Mouse (Mus musculus): ENCODE measurements around the gene Cdk15. TPM values are rescaled to one million over a fixed set of nuclear protein-coding genes. Genes with fewer than 3 reads are reported as not detected.

Gene Cdk15
- total and polyA plus RNA-seq, 3 experiments: 0.32 TPM; not detected in 2

DNA sequence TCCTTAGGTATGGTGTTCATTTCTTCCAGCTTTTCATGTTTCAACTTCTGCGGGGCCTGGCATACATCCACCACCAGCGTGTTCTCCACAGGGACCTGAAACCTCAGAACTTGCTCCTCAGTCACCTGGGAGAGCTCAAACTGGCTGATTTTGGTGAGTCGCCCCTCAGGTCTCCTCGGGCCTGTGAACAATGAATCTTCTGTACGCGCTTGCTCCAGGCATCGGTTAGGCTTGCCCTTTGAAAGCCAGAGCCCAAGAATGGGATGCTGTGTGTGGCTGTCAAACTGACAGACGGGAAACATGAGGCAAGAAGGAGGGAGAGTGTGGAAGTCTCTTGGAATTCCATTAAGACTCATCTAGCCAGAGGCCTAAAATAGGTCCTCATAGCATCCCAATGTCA is 31.0 kb downstream of the Cdk15 start:
- Histone ChIP-seq H3K9ac (ENCODE audit: low read depth, low read length) (no peak overlapping the region), H3K27me3 (ENCODE audit: control insufficient read depth, insufficient read depth, low read length) (no peaks in the 10 kb centered on the region), H3K4me3 (no peak overlapping the region), H3K36me3 (ENCODE audit: control insufficient read depth, insufficient read depth, low read length) (no peaks in the 10 kb centered on the region), H3K4me1 (ENCODE audit: control insufficient read depth, insufficient read depth, low read length) (no peaks in the 10 kb centered on the region), H3K27ac (no peak overlapping the region), H3K79me2 (replicated peaks; ENCODE audit: control insufficient read depth, insufficient read depth, low read length) (no peaks in the 10 kb centered on the region)
- no peak for DNase-seq
- 81% methylated on average over 8 of the region's 8 CpGs for WGBS
- no peak for TF ChIP-seq EP300 (IDR thresholded peaks at IDR 0.05; ENCODE audit: insufficient read depth, low read depth, low read length)
- TF ChIP-seq POLR2A (IDR thresholded peaks at IDR 0.05; ENCODE audit: insufficient read depth, low read depth, low read length): no peak
- TF ChIP-seq CTCF (IDR thresholded peaks at IDR 0.05): no peak
- intact Hi-C loops (cut with DNase I): no loop called here

DNA sequence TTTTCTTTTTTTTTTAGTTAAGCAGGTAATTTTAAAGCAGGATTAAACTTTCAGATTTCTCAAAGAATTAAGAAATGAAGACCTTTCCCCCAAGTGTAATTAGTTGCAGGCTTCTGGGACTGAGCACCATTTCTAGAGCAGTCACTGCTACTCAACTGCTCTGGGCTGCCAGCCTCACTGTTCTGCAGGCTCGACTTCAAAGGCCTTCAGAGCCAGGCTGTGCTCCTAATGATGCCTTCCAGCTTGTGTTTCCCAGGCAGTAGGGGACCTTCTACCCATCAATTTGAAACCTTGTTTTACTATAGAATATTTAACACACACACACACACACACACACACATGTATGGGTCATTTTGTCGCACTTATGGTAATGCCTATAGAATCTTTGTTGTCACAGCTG is 34.9 kb downstream of the Cdk15 start:
- 47% methylated on average over 2 of the region's 2 CpGs for WGBS
- Histone ChIP-seq H3K79me2 (replicated peaks; ENCODE audit: control insufficient read depth, insufficient read depth, low read length) (no peaks in the 10 kb centered on the region), H3K36me3 (ENCODE audit: control insufficient read depth, insufficient read depth, low read length) (no peaks in the 10 kb centered on the region), H3K4me3 (no peak overlapping the region), H3K9ac (ENCODE audit: low read depth, low read length) (no peak overlapping the region), H3K27me3 (ENCODE audit: control insufficient read depth, insufficient read depth, low read length) (no peaks in the 10 kb centered on the region), H3K4me1 (ENCODE audit: control insufficient read depth, insufficient read depth, low read length) (no peaks in the 10 kb centered on the region), H3K27ac (no peak overlapping the region)
- no peak for DNase-seq
- intact Hi-C loops (cut with DNase I): no loop called here
- TF ChIP-seq CTCF (IDR thresholded peaks at IDR 0.05): no peak
- no peak for TF ChIP-seq EP300 (IDR thresholded peaks at IDR 0.05; ENCODE audit: insufficient read depth, low read depth, low read length)
- TF ChIP-seq POLR2A (IDR thresholded peaks at IDR 0.05; ENCODE audit: insufficient read depth, low read depth, low read length): no peak

DNA sequence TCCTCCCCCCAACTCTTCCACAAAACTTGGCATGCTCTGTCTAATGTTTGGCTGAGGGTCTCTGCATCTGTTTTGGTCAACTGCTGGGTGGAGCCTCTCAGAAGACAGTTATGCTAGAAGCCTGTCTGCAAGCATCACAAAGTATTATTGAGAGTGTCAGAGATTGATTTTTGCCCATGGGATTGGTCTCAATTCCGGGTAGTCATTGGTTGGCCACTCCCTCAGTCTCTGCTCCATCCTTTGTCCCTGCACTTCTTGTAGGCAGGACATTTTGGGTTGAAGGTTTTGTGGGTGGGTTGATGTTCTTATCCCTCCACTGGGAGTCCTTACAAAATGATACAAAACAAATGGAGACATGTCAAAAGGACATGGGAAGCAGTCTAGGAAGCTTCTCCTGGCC is 39.1 kb downstream of the Cdk15 start:
- no peaks in the 10 kb centered on the region for H3K4me1 ChIP-seq (ENCODE audit: control insufficient read depth, insufficient read depth, low read length)
- WGBS: 57% methylated on average over 1 of the region's 1 CpGs
- DNase-seq: no peak

DNA sequence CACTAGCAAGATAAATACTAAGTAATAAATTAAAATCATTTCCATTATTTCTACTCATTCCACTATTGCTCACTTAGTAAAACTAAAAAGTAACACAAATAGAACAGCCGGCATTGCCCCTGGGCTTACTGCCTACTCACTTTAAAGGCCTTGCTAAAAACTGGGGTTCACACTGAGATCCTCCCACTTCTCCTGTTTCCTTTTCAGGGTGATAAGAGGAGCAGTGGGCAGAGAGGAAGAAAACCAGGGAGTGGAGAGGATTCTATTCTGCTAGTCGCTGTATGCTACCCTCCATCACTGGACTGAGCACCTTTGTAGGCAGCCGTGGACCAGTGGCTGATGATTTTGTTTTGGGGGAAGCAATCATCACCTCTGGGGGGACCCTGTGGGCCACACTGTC is 40.5 kb downstream of the Cdk15 start:
- Histone ChIP-seq H3K36me3 (ENCODE audit: control insufficient read depth, insufficient read depth, low read length) (no peaks in the 10 kb centered on the region), H3K79me2 (replicated peaks; ENCODE audit: control insufficient read depth, insufficient read depth, low read length) (no peaks in the 10 kb centered on the region)
- 68% methylated on average over 3 of the region's 3 CpGs for WGBS

More for the DNA sequence above, 39.1 kb downstream of the Cdk15 start:
- no peaks in the 10 kb centered on the region for H3K36me3 ChIP-seq (ENCODE audit: control insufficient read depth, insufficient read depth, low read length)
- no peaks in the 10 kb centered on the region for H3K79me2 ChIP-seq (replicated peaks; ENCODE audit: control insufficient read depth, insufficient read depth, low read length)
- no peak overlapping the region for H3K4me3 ChIP-seq
- no peak overlapping the region for H3K9ac ChIP-seq (ENCODE audit: low read depth, low read length)
- no peaks in the 10 kb centered on the region; the same call in 1 of the 2 replicates for H3K27me3 ChIP-seq (ENCODE audit: control insufficient read depth, insufficient read depth, low read length)
- no peak for TF ChIP-seq POLR2A (IDR thresholded peaks at IDR 0.05; ENCODE audit: insufficient read depth, low read depth, low read length)
- no peak for TF ChIP-seq EP300 (IDR thresholded peaks at IDR 0.05; ENCODE audit: insufficient read depth, low read depth, low read length)
- TF ChIP-seq CTCF (IDR thresholded peaks at IDR 0.05): no peak
- H3K27ac ChIP-seq: no peak overlapping the region
- intact Hi-C loops (cut with DNase I): no loop called here

DNA sequence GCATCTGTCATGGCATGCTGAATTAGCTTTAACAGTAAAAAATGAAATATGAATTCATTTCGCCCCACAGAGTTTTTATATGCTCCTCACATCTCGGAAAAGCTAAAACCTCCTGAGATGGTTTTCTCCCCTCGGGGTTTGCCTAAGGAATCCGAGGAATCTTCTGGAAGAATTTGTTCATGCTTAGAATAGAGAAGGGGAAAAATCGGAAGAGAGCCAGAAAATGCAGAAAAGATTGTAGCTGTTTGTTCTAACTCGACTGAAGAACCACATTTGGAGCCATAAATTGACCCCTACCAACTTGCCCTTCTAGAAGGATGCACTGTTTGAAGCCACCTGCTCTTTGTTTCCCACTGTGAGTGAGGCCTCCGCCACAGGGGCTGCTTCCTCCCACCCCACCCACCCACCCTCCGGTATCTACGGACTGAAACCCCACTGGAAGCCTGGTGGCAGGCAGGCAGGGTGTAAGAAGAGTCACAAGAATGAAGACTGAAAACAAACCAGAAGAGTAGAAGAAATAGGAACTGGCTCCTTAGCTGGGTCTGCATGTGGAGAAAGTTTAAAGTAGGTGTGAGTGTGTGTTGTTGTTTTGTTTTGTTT is 41.9 kb downstream of the Cdk15 start:
- Histone ChIP-seq H3K9ac (ENCODE audit: low read depth, low read length) (no peak overlapping the region), H3K27ac (no peak overlapping the region), H3K4me3 (no peak overlapping the region), H3K4me1 (ENCODE audit: control insufficient read depth, insufficient read depth, low read length) (no peaks in the 10 kb centered on the region), H3K79me2 (replicated peaks; ENCODE audit: control insufficient read depth, insufficient read depth, low read length) (no peaks in the 10 kb centered on the region), H3K36me3 (ENCODE audit: control insufficient read depth, insufficient read depth, low read length) (no peaks in the 10 kb centered on the region), H3K27me3 (ENCODE audit: control insufficient read depth, insufficient read depth, low read length) (no peaks in the 10 kb centered on the region; the same call in 1 of the 2 replicates)
- no peak for DNase-seq
- intact Hi-C loops (cut with DNase I): no loop called here
- TF ChIP-seq EP300 (IDR thresholded peaks at IDR 0.05; ENCODE audit: insufficient read depth, low read depth, low read length): no peak
- no peak for TF ChIP-seq POLR2A (IDR thresholded peaks at IDR 0.05; ENCODE audit: insufficient read depth, low read depth, low read length)
- TF ChIP-seq CTCF (IDR thresholded peaks at IDR 0.05): no peak
- 28% methylated on average over 9 of the region's 9 CpGs for WGBS

More for the DNA sequence above, 40.5 kb downstream of the Cdk15 start:
- Histone ChIP-seq H3K9ac (ENCODE audit: low read depth, low read length) (no peak overlapping the region), H3K27ac (no peak overlapping the region), H3K27me3 (ENCODE audit: control insufficient read depth, insufficient read depth, low read length) (no peaks in the 10 kb centered on the region; the same call in 1 of the 2 replicates), H3K4me3 (no peak overlapping the region), H3K4me1 (ENCODE audit: control insufficient read depth, insufficient read depth, low read length) (no peaks in the 10 kb centered on the region)
- no peak for DNase-seq
- no peak for TF ChIP-seq POLR2A (IDR thresholded peaks at IDR 0.05; ENCODE audit: insufficient read depth, low read depth, low read length)
- no peak for TF ChIP-seq EP300 (IDR thresholded peaks at IDR 0.05; ENCODE audit: insufficient read depth, low read depth, low read length)
- no peak for TF ChIP-seq CTCF (IDR thresholded peaks at IDR 0.05)
- intact Hi-C loops (cut with DNase I): no loop called here

DNA sequence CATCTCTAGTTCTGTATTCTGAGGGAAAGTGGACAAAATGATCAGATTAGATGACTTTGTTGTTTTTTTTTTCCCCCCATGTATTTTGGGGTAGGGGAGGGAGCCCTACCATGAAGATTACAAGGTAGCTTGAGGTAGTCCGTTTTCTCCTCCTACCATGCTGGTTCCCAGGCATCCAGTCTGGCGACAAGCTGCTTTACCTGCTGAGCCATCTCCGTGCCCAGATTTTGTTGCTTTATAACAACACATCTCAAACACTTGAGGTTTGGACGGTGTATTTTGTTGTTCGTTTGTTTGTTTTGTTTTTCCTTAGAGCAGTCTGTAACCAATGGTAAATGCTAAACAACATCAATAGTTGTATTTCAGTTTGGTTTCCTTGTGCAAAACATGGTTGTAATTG is 50.6 kb downstream of the Cdk15 start:
- H3K36me3 ChIP-seq (ENCODE audit: control insufficient read depth, insufficient read depth, low read length): no peaks in the 10 kb centered on the region
- no peak overlapping the region for H3K9ac ChIP-seq (ENCODE audit: low read depth, low read length)
- no peaks in the 10 kb centered on the region for H3K79me2 ChIP-seq (replicated peaks; ENCODE audit: control insufficient read depth, insufficient read depth, low read length)
- H3K27ac ChIP-seq: no peak overlapping the region
- H3K27me3 ChIP-seq (ENCODE audit: control insufficient read depth, insufficient read depth, low read length): no peaks in the 10 kb centered on the region
- H3K4me3 ChIP-seq: no peak overlapping the region
- intact Hi-C loops (cut with DNase I): no loop called here
- TF ChIP-seq POLR2A (IDR thresholded peaks at IDR 0.05; ENCODE audit: insufficient read depth, low read depth, low read length): no peak
- TF ChIP-seq CTCF (IDR thresholded peaks at IDR 0.05): no peak
- no peak for TF ChIP-seq EP300 (IDR thresholded peaks at IDR 0.05; ENCODE audit: insufficient read depth, low read depth, low read length)
- H3K4me1 ChIP-seq (ENCODE audit: control insufficient read depth, insufficient read depth, low read length): no peaks in the 10 kb centered on the region
- DNase-seq: no peak
- WGBS: 79% methylated on average over 5 of the region's 5 CpGs
